Mouse (Mus musculus) duodenum, adult 2 months (tissue): ENCODE data around the gene Adgrg6. TPM values are rescaled to one million over a fixed set of nuclear protein-coding genes. Genes with fewer than 3 reads are reported as not detected.

Source experiments
- polyA plus RNA-seq: library from polyadenylated mRNA; depleted of rRNA; stranded (reverse); fragments of >200 nt; gene quantifications from 2 replicates; pipeline ENCODE4 v1.2.3, GENCODE M21; 2012; ENCODE audit warnings: low replicate concordance; rRNA removed

Adgrg6 gene
- polyA plus RNA-seq, result 0.53 and 1.4 TPM in 2 replicates

DNA sequence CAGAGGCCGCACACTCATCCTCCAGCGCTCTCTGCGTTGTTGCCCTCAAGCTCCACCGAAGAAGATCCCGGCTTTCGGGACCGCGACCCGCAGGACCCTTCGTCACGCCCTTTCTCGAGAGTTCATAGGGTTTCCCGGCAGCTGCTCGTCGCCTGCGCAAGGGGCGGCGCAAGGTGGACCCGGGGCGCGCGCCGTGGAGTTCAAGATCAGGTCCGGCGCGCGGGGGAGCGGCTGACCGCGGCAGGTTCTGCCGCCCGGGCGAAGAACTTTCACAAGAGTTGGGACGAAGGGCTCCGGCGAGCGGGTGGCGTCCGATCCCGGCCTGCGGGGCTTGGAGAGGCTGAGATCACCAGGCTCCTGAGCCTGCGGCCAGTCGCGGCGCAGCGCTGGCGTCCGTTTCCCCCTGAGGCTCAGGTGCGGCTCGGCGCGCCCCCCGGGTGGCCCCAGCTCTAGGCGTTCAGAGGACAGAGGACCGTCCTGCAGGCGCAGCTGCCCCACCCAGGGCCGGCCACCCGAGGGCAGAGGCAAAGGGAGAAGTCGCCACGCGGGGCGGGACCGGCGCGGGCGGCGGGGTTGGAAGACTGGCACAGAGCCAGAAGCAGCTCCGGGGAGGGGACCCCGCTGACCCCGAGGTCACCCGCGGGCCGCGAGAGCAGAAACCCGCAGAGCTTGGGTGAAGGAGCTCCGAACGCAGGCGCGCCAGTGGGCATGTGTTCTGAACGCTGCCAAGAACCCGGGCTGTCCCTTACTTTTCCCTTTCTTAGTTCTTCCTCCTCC, at the start of gene Adgrg6:
Gene Adgrg6 (minus strand): TSS at position 719 of the 777 bp plus-strand sequence.

Other genes starting within 250 kb of the Adgrg6 start
- 109 and 110 TPM in 2 replicates for gene Vta1, start 159.9 kb upstream of the Adgrg6 start, polyA plus RNA-seq
- gene Nmbr, start 159.9 kb upstream of the Adgrg6 start, polyA plus RNA-seq, result not detected in 2 replicates
- not detected in 2 replicates for gene Gje1, start 172.6 kb upstream of the Adgrg6 start, polyA plus RNA-seq